Mouse (Mus musculus): Measurements from ENCODE around the gene Gmcl1.

DNA sequence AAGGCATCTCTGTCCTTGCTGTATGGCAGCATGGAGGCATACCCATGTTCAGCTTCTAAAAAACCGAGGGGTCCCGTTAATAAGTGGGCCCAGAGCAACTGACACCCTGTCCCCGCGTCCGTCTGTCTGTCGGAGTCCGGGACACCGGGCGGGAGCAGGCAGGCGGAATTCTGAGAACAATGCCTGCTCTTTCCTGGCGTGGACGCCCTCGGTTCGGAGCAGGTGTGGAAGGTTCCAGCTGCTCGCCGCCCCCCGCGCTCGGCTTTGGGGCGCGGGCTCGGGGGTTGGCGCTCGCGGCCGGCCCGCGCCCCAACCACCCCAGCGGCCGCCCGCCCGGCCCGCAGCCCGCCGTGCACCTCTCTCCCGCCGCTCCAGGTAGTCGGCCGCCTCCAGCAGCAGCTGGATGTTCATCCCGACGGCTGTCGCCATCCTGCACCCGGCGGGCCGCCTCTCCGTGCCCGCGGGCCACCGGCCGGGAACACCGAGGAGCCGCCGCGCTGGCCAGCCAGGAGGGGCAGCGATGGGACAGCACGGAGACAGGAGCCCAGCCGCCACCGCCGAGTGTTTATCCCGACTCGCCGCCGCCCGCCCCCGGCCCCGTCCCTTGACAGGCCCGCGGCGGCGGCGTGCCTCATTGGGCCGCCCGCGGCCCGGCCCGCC lies 64.5 kb downstream of the Gmcl1 start, which contains the start of gene Mxd1:
- TF ChIP-seq EP300 (optimal IDR thresholded peaks at IDR 0.05) (no peak), CTCF (IDR thresholded peaks at IDR 0.05; ENCODE audit: low read depth) (no peak)
